Mouse (Mus musculus) lung, adult 2 months (tissue): ENCODE data around the gene N4bp2l1.

Source experiments
- CTCF ChIP-seq: fragments of 200-500 bp; IDR thresholded peaks from 2 replicates; pipeline ENCODE4 v1.5.1; 2011; ENCODE audit warnings: mild to moderate bottlenecking, low read length, control low read depth; ENCODE audit not compliant: insufficient read depth
- POLR2A ChIP-seq: fragments of 200-500 bp; IDR thresholded peaks from 2 replicates; pipeline ENCODE4 v1.6.1; 2011; ENCODE audit warnings: low read depth, mild to moderate bottlenecking, control low read depth, low read length, borderline replicate concordance; ENCODE audit errors: extremely low read depth

DNA sequence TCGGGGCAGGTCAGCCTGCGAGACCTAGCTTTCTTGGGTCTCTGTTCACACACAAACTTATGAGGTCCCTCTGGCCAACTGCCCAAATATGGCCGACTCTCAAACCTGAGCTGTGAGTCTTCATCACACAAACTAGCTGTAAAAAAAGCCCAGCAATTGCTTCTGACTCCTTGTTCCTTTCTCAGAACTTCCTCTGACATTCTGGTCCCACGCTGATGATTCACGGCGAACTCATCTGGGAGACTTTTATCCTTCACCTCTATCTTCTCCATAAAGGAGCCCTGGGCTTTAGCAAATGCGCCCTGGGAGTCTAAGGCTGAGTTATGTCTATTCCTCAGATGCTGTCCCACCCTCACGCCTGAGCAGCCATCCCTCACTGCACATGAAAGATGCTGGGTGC is 10.6 kb upstream of the N4bp2l1 start:
- TF ChIP-seq CTCF = no peak
- TF ChIP-seq POLR2A = no peak
